Mouse (Mus musculus) liver, adult 2 months (tissue): ENCODE results near the gene Map6.

Experiments
- CTCF ChIP-seq: fragments of 200-500 bp; IDR thresholded peaks from 2 replicates; pipeline ENCODE4 v1.5.1; 2011; ENCODE audit warnings: low read depth, low read length, control low read depth
- POLR2A ChIP-seq: fragments of 200-500 bp; IDR thresholded peaks from 2 replicates; pipeline ENCODE4 v1.6.1; 2011; ENCODE audit warnings: low read length, control low read depth; ENCODE audit not compliant: insufficient read depth; ENCODE audit errors: extremely low read depth

GRCm38 (mm10) chr7:99330012-99330411 lies 62.8 kb downstream of the Map6 start:
- TF ChIP-seq CTCF (no peak), POLR2A (no peak)
